Mouse (Mus musculus): Measurements from ENCODE around the gene Pdzd7. TPM values are rescaled to one million over a fixed set of nuclear protein-coding genes. Genes with fewer than 3 reads are reported as not detected.

Pdzd7 gene
- total RNA-seq, 1 experiment: 0.45 TPM

GRCm38 (mm10) chr19:45049523-45049922 lies 4.0 kb upstream of the Pdzd7 start:
- no peak for DNase-seq (ENCODE audit: low read depth, low spot score)
- H3K27ac ChIP-seq (ENCODE audit: insufficient read depth, low read depth, low read length, poor library complexity, severe bottlenecking): no peak overlapping the region
- no peak for TF ChIP-seq ZC3H11A (IDR thresholded peaks at IDR 0.05; ENCODE audit: borderline replicate concordance, low read depth, low read length)
- TF ChIP-seq ZNF384 (IDR thresholded peaks at IDR 0.05; ENCODE audit: low read depth, low read length): no peak
- no peak for TF ChIP-seq HCFC1 (IDR thresholded peaks at IDR 0.05; ENCODE audit: borderline replicate concordance, insufficient read depth, low read length)
- TF ChIP-seq CHD2 (IDR thresholded peaks at IDR 0.05; ENCODE audit: low read depth, low read length): no peak
- no peak for TF ChIP-seq MAFK (IDR thresholded peaks at IDR 0.05; ENCODE audit: insufficient read depth, low read depth, low read length)
- no peaks in the 10 kb centered on the region for H3K36me3 ChIP-seq (ENCODE audit: control insufficient read depth, insufficient read depth, low read length, poor library complexity, severe bottlenecking)
- H3K4me1 ChIP-seq (ENCODE audit: control insufficient read depth in 2 of 2, insufficient read depth in 2 of 2, low read length in 2 of 2, poor library complexity in 1 of 2): peaks cover 0 to 19% of the 10 kb centered on the region in 2 experiments; a peak in 2 of 4 replicates
- in situ Hi-C loops (cut with MboI; ENCODE audit: low sequenced_read_pairs in 2 of 2, unreplicated experiment in 2 of 2): no loop called here
- H3K9ac ChIP-seq (ENCODE audit: insufficient read depth, low read depth, low read length, poor library complexity, severe bottlenecking): no peak overlapping the region
- H3K9me3 ChIP-seq (ENCODE audit: control insufficient read depth, insufficient read depth, low read depth, low read length): no peaks in the 10 kb centered on the region
- H3K4me3 ChIP-seq (ENCODE audit: insufficient read depth in 1 of 2, low read depth in 1 of 2, low read length in 2 of 2, poor library complexity in 1 of 2, severe bottlenecking in 1 of 2): no peak overlapping the region

- Histone ChIP-seq H3K27ac (ENCODE audit: insufficient read depth, low read depth, low read length, poor library complexity, severe bottlenecking) (no peak overlapping the region), H3K9ac (ENCODE audit: insufficient read depth, low read depth, low read length, poor library complexity, severe bottlenecking) (peak overlapping the region; percentile 4; the same call in 1 of the 2 replicates), H3K4me1 (ENCODE audit: control insufficient read depth in 2 of 2, insufficient read depth in 2 of 2, low read length in 2 of 2, poor library complexity in 1 of 2) (peaks cover 0 to 17% of the 10 kb centered on the region in 2 experiments; a peak in 1 of 4 replicates), H3K36me3 (ENCODE audit: control insufficient read depth, insufficient read depth, low read length, poor library complexity, severe bottlenecking) (no peaks in the 10 kb centered on the region), H3K9me3 (ENCODE audit: control insufficient read depth, insufficient read depth, low read depth, low read length) (no peaks in the 10 kb centered on the region), H3K4me3 (ENCODE audit: insufficient read depth in 1 of 2, low read depth in 1 of 2, low read length in 2 of 2, poor library complexity in 1 of 2, severe bottlenecking in 1 of 2) (no peak overlapping the region)
- no peak for TF ChIP-seq ZNF384 (IDR thresholded peaks at IDR 0.05; ENCODE audit: low read depth, low read length)
- TF ChIP-seq ZC3H11A (IDR thresholded peaks at IDR 0.05; ENCODE audit: borderline replicate concordance, low read depth, low read length): no peak
- no peak for TF ChIP-seq MAFK (IDR thresholded peaks at IDR 0.05; ENCODE audit: insufficient read depth, low read depth, low read length)
- no peak for TF ChIP-seq CHD2 (IDR thresholded peaks at IDR 0.05; ENCODE audit: low read depth, low read length)
- TF ChIP-seq HCFC1 (IDR thresholded peaks at IDR 0.05; ENCODE audit: borderline replicate concordance, insufficient read depth, low read length): no peak
- in situ Hi-C loops (cut with MboI; ENCODE audit: low sequenced_read_pairs in 2 of 2, unreplicated experiment in 2 of 2): no loop called here
- DNase-seq (ENCODE audit: low read depth, low spot score): no peak
Measured at GRCm38 (mm10) chr19:45048644-45049365, 3.3 kb upstream of the Pdzd7 start.

GRCm38 (mm10) chr19:45047935-45048643 lies 2.6 kb upstream of the Pdzd7 start:
- Histone ChIP-seq H3K4me3 (ENCODE audit: insufficient read depth in 1 of 2, low read depth in 1 of 2, low read length in 2 of 2, poor library complexity in 1 of 2, severe bottlenecking in 1 of 2) (peak overlapping the region; percentile 54 to 55), H3K36me3 (ENCODE audit: control insufficient read depth, insufficient read depth, low read length, poor library complexity, severe bottlenecking) (no peaks in the 10 kb centered on the region), H3K4me1 (ENCODE audit: control insufficient read depth in 2 of 2, insufficient read depth in 2 of 2, low read length in 2 of 2, poor library complexity in 1 of 2) (peaks cover 0 to 17% of the 10 kb centered on the region in 2 experiments; a peak in 1 of 4 replicates), H3K9me3 (ENCODE audit: control insufficient read depth, insufficient read depth, low read depth, low read length) (no peaks in the 10 kb centered on the region), H3K27ac (ENCODE audit: insufficient read depth, low read depth, low read length, poor library complexity, severe bottlenecking) (no peak overlapping the region), H3K9ac (ENCODE audit: insufficient read depth, low read depth, low read length, poor library complexity, severe bottlenecking) (peak overlapping the region; percentile 57; the same call in 1 of the 2 replicates)
- TF ChIP-seq HCFC1 (IDR thresholded peaks at IDR 0.05; ENCODE audit: borderline replicate concordance, insufficient read depth, low read length): no peak
- TF ChIP-seq ZC3H11A (IDR thresholded peaks at IDR 0.05; ENCODE audit: borderline replicate concordance, low read depth, low read length): no peak
- TF ChIP-seq MAFK (IDR thresholded peaks at IDR 0.05; ENCODE audit: insufficient read depth, low read depth, low read length): no peak
- no peak for TF ChIP-seq CHD2 (IDR thresholded peaks at IDR 0.05; ENCODE audit: low read depth, low read length)
- TF ChIP-seq ZNF384 (IDR thresholded peaks at IDR 0.05; ENCODE audit: low read depth, low read length): no peak
- DNase-seq (ENCODE audit: low read depth, low spot score): no peak
- in situ Hi-C loops (cut with MboI; ENCODE audit: low sequenced_read_pairs in 2 of 2, unreplicated experiment in 2 of 2): no loop called here

GRCm38 (mm10) chr19:45047417-45047934 lies 2.0 kb upstream of the Pdzd7 start, which contains the start of gene Sfxn3:
Gene Sfxn3, plus strand, starts transcription at chr19:45047503.
- in situ Hi-C loops (cut with MboI; ENCODE audit: low sequenced_read_pairs in 2 of 2, unreplicated experiment in 2 of 2): no loop called here
- H3K9me3 ChIP-seq (ENCODE audit: control insufficient read depth, insufficient read depth, low read depth, low read length): no peaks in the 10 kb centered on the region
- no peaks in the 10 kb centered on the region for H3K36me3 ChIP-seq (ENCODE audit: control insufficient read depth, insufficient read depth, low read length, poor library complexity, severe bottlenecking)
- H3K27ac ChIP-seq (ENCODE audit: insufficient read depth, low read depth, low read length, poor library complexity, severe bottlenecking): no peak within 1 kb of the TSS
- TF ChIP-seq MAFK (IDR thresholded peaks at IDR 0.05; ENCODE audit: insufficient read depth, low read depth, low read length): no peak
- TF ChIP-seq ZC3H11A (IDR thresholded peaks at IDR 0.05; ENCODE audit: borderline replicate concordance, low read depth, low read length): no peak
- TF ChIP-seq HCFC1 (IDR thresholded peaks at IDR 0.05; ENCODE audit: borderline replicate concordance, insufficient read depth, low read length): no peak
- TF ChIP-seq ZNF384 (IDR thresholded peaks at IDR 0.05; ENCODE audit: low read depth, low read length): no peak
- TF ChIP-seq CHD2 (IDR thresholded peaks at IDR 0.05; ENCODE audit: low read depth, low read length): no peak
- H3K4me1 ChIP-seq (ENCODE audit: control insufficient read depth in 2 of 2, insufficient read depth in 2 of 2, low read length in 2 of 2, poor library complexity in 1 of 2): peaks cover 0 to 17% of the 10 kb centered on the region in 2 experiments; a peak in 1 of 4 replicates
- peak; percentile 85 for DNase-seq (ENCODE audit: low read depth, low spot score)
- peak within 1 kb of the TSS; percentile 57 for H3K9ac ChIP-seq (ENCODE audit: insufficient read depth, low read depth, low read length, poor library complexity, severe bottlenecking)
- H3K4me3 ChIP-seq (ENCODE audit: insufficient read depth in 1 of 2, low read depth in 1 of 2, low read length in 2 of 2, poor library complexity in 1 of 2, severe bottlenecking in 1 of 2): peak within 1 kb of the TSS; percentile 54 to 55
